Mouse (Mus musculus) midbrain, embryonic 12.5 days (tissue): ENCODE data around the gene Lrrc38. TPM values are rescaled to one million over a fixed set of nuclear protein-coding genes. Genes with fewer than 3 reads are reported as not detected.
"Not testable (repeated sequence)": the region's sequence is repeated elsewhere in the genome, so short reads cannot be mapped to it uniquely, and the experiment has no call there.

Experiments
- ATAC-seq: fragments of 200-750 bp; cut with Nextera tagmentation; 2 replicates; pipeline ENCODE4 v1.8.0; 2017; ENCODE audit warnings: low read depth, moderate TSS enrichment, moderate library complexity; ENCODE audit not compliant: low FRiP score
- H3K27ac ChIP-seq: fragments of 300-500 bp; sonication (generic); replicated peaks from 2 replicates; pipeline ENCODE4 v1.5.1; 2016; ENCODE audit warnings: mild to moderate bottlenecking
- H3K27me3 ChIP-seq: fragments of 300-500 bp; sonication (generic); 2 replicates; pipeline ENCODE4 v1.6.1; 2016; ENCODE audit warnings: mild to moderate bottlenecking
- H3K36me3 ChIP-seq: fragments of 300-500 bp; sonication (generic); 2 replicates; pipeline ENCODE4 v1.6.1; 2016
- H3K4me1 ChIP-seq: fragments of 300-500 bp; sonication (generic); 2 replicates; pipeline ENCODE4 v1.6.1; 2016
- H3K4me2 ChIP-seq: fragments of 300-500 bp; sonication (generic); replicated peaks from 2 replicates; pipeline ENCODE4 v1.6.1; 2016; ENCODE audit warnings: mild to moderate bottlenecking, moderate library complexity
- H3K4me3 ChIP-seq: fragments of 300-500 bp; sonication (generic); 2 replicates; pipeline ENCODE4 v1.5.1; 2016; ENCODE audit warnings: mild to moderate bottlenecking
- H3K9ac ChIP-seq: fragments of 300-500 bp; sonication (generic); replicated peaks from 2 replicates; pipeline ENCODE4 v1.6.1; 2016; ENCODE audit warnings: mild to moderate bottlenecking, moderate library complexity
- H3K9me3 ChIP-seq: fragments of 300-500 bp; sonication (generic); 2 replicates; pipeline ENCODE4 v1.6.1; 2016; ENCODE audit warnings: mild to moderate bottlenecking
- WGBS: fragments of 180-500 bp; shearing (Covaris S2); methylation state at CpG from one replicate; pipeline ENCODE4 v1.1.7; 2016; 5-methylcytosine and 5-hydroxymethylcytosine counted together
- polyA plus RNA-seq: library from polyadenylated mRNA; unstranded; fragments of >200 nt; fragmentation: Nextera tagmentation; extraction: Ambion mirVana; gene quantifications from 2 replicates; pipeline ENCODE4 v1.2.1, GENCODE M21; 2016

Gene Lrrc38
- polyA plus RNA-seq, 1 experiment from 2014 or later, result 0.37 TPM

- no peak for ATAC-seq
- H3K4me3 ChIP-seq, result peak overlapping the region; percentile 30
- H3K4me2 ChIP-seq, result peak overlapping the region; percentile 53
- no peaks in the 10 kb centered on the region for H3K36me3 ChIP-seq
- H3K27ac ChIP-seq, result peak overlapping the region; percentile 15; the same call in 1 of the 2 replicates
- H3K9ac ChIP-seq, result 0 out of 2 replicates have a peak overlapping the region, but pooled peaks have one; percentile 4
- no peaks in the 10 kb centered on the region; the same call in 1 of the 2 replicates for H3K27me3 ChIP-seq
- 2% methylated on average over 10 of the region's 10 CpGs for WGBS
- no peaks in the 10 kb centered on the region for H3K9me3 ChIP-seq
- H3K4me1 ChIP-seq, result peaks cover 15% of the 10 kb centered on the region
Observed at GRCm38 (mm10) chr4:143325625-143325941, 24.0 kb upstream of the Lrrc38 start.

DNA sequence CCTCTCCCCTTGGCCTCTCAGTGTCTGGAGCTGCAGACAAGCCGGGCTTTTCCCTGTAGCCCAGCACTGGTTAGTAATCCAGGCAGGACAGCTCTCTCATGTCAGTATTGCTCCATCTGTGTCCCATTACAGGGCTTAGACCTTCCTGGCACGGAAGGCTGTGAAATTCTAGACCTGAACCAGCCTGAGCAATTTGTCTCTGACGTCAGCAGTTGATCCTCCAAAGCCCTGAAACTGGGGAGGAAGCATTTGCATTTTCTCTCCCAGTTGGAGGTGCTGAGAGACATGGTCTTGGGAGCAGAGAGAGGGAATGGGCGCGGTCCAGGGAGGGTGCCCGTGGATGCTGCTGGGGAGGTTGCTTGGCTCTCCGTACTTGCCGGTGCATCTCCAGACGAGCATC, 19.0 kb upstream of the Lrrc38 start:
- H3K4me2 ChIP-seq, result no peak overlapping the region
- no peak overlapping the region for H3K4me3 ChIP-seq
- no peaks in the 10 kb centered on the region for H3K27me3 ChIP-seq
- no peaks in the 10 kb centered on the region for H3K36me3 ChIP-seq
- no peak overlapping the region for H3K9ac ChIP-seq
- H3K27ac ChIP-seq, result no peak overlapping the region
- 0 out of 2 replicates have a peak, but pooled peaks cover 4% of the 10 kb centered on the region for H3K4me1 ChIP-seq
- WGBS, result 46% methylated on average over 9 of the region's 9 CpGs
- ATAC-seq, result no peak
- 0 out of 2 replicates have a peak, but pooled peaks cover 2% of the 10 kb centered on the region for H3K9me3 ChIP-seq

DNA sequence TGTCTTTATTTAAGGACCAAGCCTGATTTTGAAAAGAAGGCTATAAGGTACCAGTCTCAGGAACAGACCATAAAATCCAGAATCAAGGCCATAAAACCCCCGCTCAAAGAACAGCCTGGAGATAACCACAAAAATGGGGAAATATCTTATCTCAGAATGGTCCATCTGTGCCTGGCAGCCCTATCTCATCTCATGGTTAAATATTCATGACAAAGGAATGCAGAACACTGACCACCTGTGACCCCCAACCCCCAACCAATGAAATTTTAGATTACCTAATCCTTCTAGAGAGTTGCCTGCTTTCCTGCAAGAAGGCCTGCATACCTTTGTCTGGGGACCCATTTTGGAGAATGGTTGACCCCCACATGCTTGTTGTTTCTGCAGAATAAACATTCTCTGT, 17.8 kb upstream of the Lrrc38 start:
- Histone ChIP-seq H3K27me3 (no peaks in the 10 kb centered on the region), H3K27ac (no peak overlapping the region), H3K4me3 (no peak overlapping the region), H3K9me3 (0 out of 2 replicates have a peak, but pooled peaks cover 2% of the 10 kb centered on the region), H3K4me1 (0 out of 2 replicates have a peak, but pooled peaks cover 4% of the 10 kb centered on the region), H3K4me2 (no peak overlapping the region), H3K9ac (no peak overlapping the region), H3K36me3 (no peaks in the 10 kb centered on the region)
- 94% methylated on average over 1 of the region's 1 CpGs for WGBS
- ATAC-seq, result no peak

DNA sequence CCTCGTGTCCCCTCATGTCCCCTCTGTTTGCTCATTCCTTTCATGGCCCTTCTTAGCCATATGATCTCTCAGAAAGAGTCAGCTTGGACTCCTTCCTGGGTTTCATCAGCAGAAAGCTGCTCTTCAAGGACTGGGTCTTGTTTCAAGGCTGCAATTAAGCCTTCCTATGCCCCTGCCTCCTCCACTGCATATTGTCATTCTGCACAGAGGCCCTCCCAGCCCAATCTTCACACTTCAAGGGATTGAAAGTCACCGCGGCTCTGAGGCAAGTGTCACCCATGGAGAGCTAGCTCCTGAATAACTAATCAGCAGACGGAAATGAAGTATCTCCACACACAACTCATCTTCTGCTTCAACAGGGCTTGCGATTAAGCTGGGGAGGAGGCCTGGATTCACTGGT, 15.4 kb upstream of the Lrrc38 start:
- 55% methylated on average over 5 of the region's 5 CpGs for WGBS
- 0 out of 2 replicates have a peak, but pooled peaks cover 2% of the 10 kb centered on the region for H3K9me3 ChIP-seq
- no peak for ATAC-seq

DNA sequence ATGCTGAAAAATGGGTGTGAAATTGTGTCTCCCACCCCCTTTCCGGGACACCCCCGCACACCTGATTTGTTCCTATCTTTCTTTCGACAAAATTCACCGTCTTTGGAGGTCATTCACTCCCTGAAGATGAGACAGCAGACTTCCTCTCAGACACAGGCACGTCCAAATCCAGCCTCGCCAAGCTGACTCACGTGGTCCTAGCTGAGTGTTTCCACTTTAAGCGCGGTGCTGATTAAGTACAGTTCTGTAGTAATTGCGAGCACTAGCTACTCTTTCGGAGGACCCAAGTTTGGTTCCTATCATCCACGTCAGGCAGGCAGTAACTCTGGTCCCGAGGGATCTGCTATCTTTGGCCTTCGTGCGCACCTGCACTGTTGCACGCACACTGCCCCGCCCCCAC, 14.6 kb upstream of the Lrrc38 start:
- Histone ChIP-seq H3K9me3 (0 out of 2 replicates have a peak, but pooled peaks cover 2% of the 10 kb centered on the region), H3K4me1 (0 out of 2 replicates have a peak, but pooled peaks cover 4% of the 10 kb centered on the region), H3K4me2 (no peak overlapping the region), H3K27ac (no peak overlapping the region), H3K36me3 (no peaks in the 10 kb centered on the region), H3K27me3 (no peaks in the 10 kb centered on the region), H3K4me3 (no peak overlapping the region), H3K9ac (no peak overlapping the region)
- 90% methylated on average over 17 of the region's 17 CpGs for WGBS
- ATAC-seq, result no peak

More for the DNA sequence above, 15.4 kb upstream of the Lrrc38 start:
- Histone ChIP-seq H3K4me2 (no peak overlapping the region), H3K36me3 (no peaks in the 10 kb centered on the region), H3K9ac (no peak overlapping the region), H3K27me3 (no peaks in the 10 kb centered on the region), H3K4me3 (no peak overlapping the region), H3K27ac (no peak overlapping the region), H3K4me1 (0 out of 2 replicates have a peak, but pooled peaks cover 4% of the 10 kb centered on the region)

DNA sequence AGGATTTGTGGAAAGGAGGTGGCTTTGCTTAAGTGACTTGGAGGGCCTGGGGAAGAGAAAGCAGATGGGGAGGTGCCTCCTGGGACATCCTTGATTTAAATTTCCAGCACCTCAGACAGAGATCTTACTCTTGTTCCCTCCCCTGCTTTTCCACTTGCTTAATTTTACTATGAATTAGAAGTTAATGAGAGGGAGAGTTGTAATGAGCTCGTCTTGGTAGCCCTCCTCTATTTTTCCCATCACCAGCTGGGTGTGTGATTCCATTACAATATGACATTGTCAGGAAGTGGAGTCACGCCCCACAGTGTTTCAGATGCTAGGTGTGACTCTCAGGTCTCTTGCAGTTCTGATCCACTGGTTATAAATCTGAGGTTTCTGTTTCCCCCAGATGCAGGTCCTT, 13.5 kb upstream of the Lrrc38 start:
- Histone ChIP-seq H3K27ac (no peak overlapping the region), H3K4me2 (no peak overlapping the region), H3K4me1 (no peaks in the 10 kb centered on the region), H3K4me3 (no peak overlapping the region), H3K9ac (no peak overlapping the region), H3K27me3 (no peaks in the 10 kb centered on the region), H3K9me3 (0 out of 2 replicates have a peak, but pooled peaks cover 2% of the 10 kb centered on the region), H3K36me3 (no peaks in the 10 kb centered on the region)
- ATAC-seq, result no peak
- 55% methylated on average over 2 of the region's 2 CpGs for WGBS

DNA sequence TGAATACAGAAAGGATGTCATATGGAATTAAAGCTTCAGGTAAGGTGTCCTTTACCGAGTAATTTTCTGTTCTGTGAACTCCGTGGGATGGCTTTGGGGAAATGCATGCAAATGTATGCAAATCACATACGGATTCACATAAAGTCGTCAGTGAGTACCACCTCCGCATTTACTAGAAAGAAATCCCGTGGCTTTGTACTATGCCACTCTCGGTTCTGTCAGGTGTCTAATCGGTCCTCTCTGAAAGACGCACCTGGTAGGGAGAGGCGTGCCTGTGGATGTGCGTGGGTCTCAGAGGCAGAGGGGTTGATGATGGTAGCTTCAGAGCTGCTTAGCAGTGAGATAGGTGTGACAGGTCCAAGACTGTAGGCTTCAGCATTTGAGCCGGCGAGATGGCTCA, 9.7 kb upstream of the Lrrc38 start:
- Histone ChIP-seq H3K9me3 (no peaks in the 10 kb centered on the region), H3K27me3 (no peaks in the 10 kb centered on the region), H3K27ac (no peak overlapping the region), H3K4me2 (no peak overlapping the region), H3K36me3 (no peaks in the 10 kb centered on the region), H3K9ac (no peak overlapping the region), H3K4me3 (no peak overlapping the region), H3K4me1 (no peaks in the 10 kb centered on the region)
- WGBS, result 87% methylated on average over 13 of the region's 13 CpGs
- no peak for ATAC-seq

DNA sequence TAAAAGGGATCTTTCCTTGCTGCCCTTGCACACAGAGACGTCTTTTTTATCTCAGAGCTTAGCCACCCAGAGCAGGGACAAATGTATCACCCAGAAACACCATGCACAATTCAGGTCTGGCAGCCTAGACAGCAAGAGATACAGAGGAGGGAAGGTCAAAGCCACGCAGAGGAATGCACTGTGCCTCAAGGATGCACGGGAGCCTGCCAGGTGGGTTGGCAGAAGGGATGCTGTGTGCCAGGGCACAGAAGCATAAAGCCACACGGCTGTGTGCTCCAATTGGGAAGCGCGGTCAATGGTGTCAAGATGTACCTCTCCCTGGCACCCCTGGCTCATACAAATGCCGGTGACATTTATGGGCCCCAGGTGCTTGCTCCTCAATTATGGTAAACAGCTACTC, 8.1 kb upstream of the Lrrc38 start:
- ATAC-seq, result no peak
- H3K4me3 ChIP-seq, result no peak overlapping the region
- H3K9ac ChIP-seq, result no peak overlapping the region
- H3K4me2 ChIP-seq, result no peak overlapping the region
- no peak overlapping the region for H3K27ac ChIP-seq
- no peaks in the 10 kb centered on the region for H3K4me1 ChIP-seq
- no peaks in the 10 kb centered on the region for H3K9me3 ChIP-seq
- WGBS, result 84% methylated on average over 7 of the region's 7 CpGs
- H3K27me3 ChIP-seq, result no peaks in the 10 kb centered on the region
- no peaks in the 10 kb centered on the region for H3K36me3 ChIP-seq

DNA sequence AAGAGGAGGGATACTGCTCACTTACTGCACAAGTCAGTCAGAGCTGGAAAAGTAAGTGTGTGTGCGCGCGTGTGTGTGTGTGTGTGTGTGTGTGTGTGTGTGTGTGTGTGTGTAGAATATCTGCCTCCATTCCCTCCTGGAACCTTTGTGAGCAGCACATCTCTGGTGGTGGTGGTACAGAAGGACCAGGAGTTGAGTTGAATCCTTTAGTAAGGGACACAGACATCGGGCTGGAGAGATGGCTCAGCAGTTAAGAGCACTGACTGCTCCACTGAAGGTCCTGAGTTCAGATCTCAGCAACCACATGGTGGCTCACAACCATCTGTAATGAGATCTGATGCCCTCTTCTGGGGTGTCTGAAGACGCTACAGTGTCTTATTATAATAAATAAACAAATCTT, 4.1 kb upstream of the Lrrc38 start:
- 91% methylated on average over 5 of the region's 5 CpGs for WGBS
- H3K4me1 ChIP-seq, H3K4me3 ChIP-seq, H3K9me3 ChIP-seq, ATAC-seq, H3K4me2 ChIP-seq, H3K27ac ChIP-seq, H3K36me3 ChIP-seq, H3K9ac ChIP-seq: not testable (repeated sequence)
- H3K27me3 ChIP-seq, result peaks cover 33% of the 10 kb centered on the region

GRCm38 (mm10) chr4:143348678-143349077, 879 bp upstream of the Lrrc38 start:
- peaks cover 59% of the 10 kb centered on the region for H3K27me3 ChIP-seq
- no peak overlapping the region for H3K27ac ChIP-seq
- no peaks in the 10 kb centered on the region for H3K9me3 ChIP-seq
- peaks cover 10% of the 10 kb centered on the region for H3K4me1 ChIP-seq
- no peak overlapping the region for H3K9ac ChIP-seq
- H3K4me2 ChIP-seq, result no peak overlapping the region
- no peak for ATAC-seq
- 20% methylated on average over 5 of the region's 5 CpGs for WGBS
- no peaks in the 10 kb centered on the region for H3K36me3 ChIP-seq
- H3K4me3 ChIP-seq, result no peak overlapping the region

GRCm38 (mm10) chr4:143350047-143351015, 774 bp downstream of the Lrrc38 start:
- peak overlapping the region; percentile 45; the same call in 1 of the 2 replicates for H3K9ac ChIP-seq
- WGBS, result 3% methylated on average over 72 of the region's 72 CpGs
- H3K9me3 ChIP-seq, result no peaks in the 10 kb centered on the region
- H3K4me3 ChIP-seq, result peak overlapping the region; percentile 51
- peaks cover 59% of the 10 kb centered on the region for H3K27me3 ChIP-seq
- peak; percentile 48 for ATAC-seq
- no peaks in the 10 kb centered on the region for H3K36me3 ChIP-seq
- H3K4me1 ChIP-seq, result peaks cover 10% of the 10 kb centered on the region
- no peak overlapping the region for H3K27ac ChIP-seq
- H3K4me2 ChIP-seq, result peak overlapping the region; percentile 94

- Histone ChIP-seq H3K4me2 (no peak overlapping the region), H3K9me3 (no peaks in the 10 kb centered on the region), H3K27me3 (peaks cover 58% of the 10 kb centered on the region), H3K4me1 (peaks cover 10% of the 10 kb centered on the region), H3K27ac (no peak overlapping the region), H3K9ac (no peak overlapping the region), H3K4me3 (no peak overlapping the region), H3K36me3 (no peaks in the 10 kb centered on the region)
- WGBS, result 74% methylated on average over 4 of the region's 4 CpGs
- ATAC-seq, result no peak
Observed at GRCm38 (mm10) chr4:143352301-143352700, 2.7 kb downstream of the Lrrc38 start.
